Mouse (Mus musculus) spleen, postnatal 4 days (tissue): ENCODE data around the gene F11.

Experiments
- DNase-seq, 2 experiments: peaks; one replicate each; pipeline ENCODE4 v3.0.0; 2022; ENCODE audit warnings: low spot score in 2 of 2

The F11 gene

GRCm38 (mm10) chr8:45246307-45246706, 15.5 kb downstream of the F11 start:
- no peak for DNase-seq

- no peak for DNase-seq
Observed at GRCm38 (mm10) chr8:45239363-45239762, 22.5 kb downstream of the F11 start.

GRCm38 (mm10) chr8:45238282-45238681, 23.5 kb downstream of the F11 start:
- DNase-seq: no peak

- DNase-seq: no peak
Observed at GRCm38 (mm10) chr8:45236164-45236912, 25.5 kb downstream of the F11 start.

- no peak for DNase-seq
Observed at GRCm38 (mm10) chr8:45235228-45235627, 26.6 kb downstream of the F11 start.

- no peak for DNase-seq
Observed at GRCm38 (mm10) chr8:45233256-45233655, 28.6 kb downstream of the F11 start.

- DNase-seq: no peak
Observed at GRCm38 (mm10) chr8:45202476-45202875, 59.4 kb downstream of the F11 start.

- DNase-seq: no peak
Observed at GRCm38 (mm10) chr8:45201605-45202004, 60.2 kb downstream of the F11 start.

GRCm38 (mm10) chr8:45197294-45197693, 64.5 kb downstream of the F11 start:
- DNase-seq: no peak

- no peak for DNase-seq
Observed at GRCm38 (mm10) chr8:45195954-45196526, 65.8 kb downstream of the F11 start.
